Mouse (Mus musculus): ENCODE measurements around the gene Dlg2. TPM values are rescaled to one million over a fixed set of nuclear protein-coding genes. Genes with fewer than 3 reads are reported as not detected.

Dlg2 gene
- total and polyA plus RNA-seq, 2 experiments from 2014 or later = 26.3 to 169 TPM

- H3K4me2 ChIP-seq (ENCODE audit: low read depth) = no peak overlapping the region
- 35% methylated on average over 5 of the region's 5 CpGs for WGBS
- no peak for TF ChIP-seq CTCF (IDR thresholded peaks at IDR 0.05; ENCODE audit: low read depth)
- H3K27me3 ChIP-seq (ENCODE audit: insufficient read depth, low read length) = no peaks in the 10 kb centered on the region
- ATAC-seq = peak; percentile 92
- 0 out of 2 replicates have a peak, but pooled peaks cover 5% of the 10 kb centered on the region for H3K4me1 ChIP-seq (ENCODE audit: insufficient read depth)
- H3K36me3 ChIP-seq (ENCODE audit: insufficient read depth) = no peaks in the 10 kb centered on the region
- no peaks in the 10 kb centered on the region for H3K9me3 ChIP-seq (ENCODE audit: low read length)
- no peak overlapping the region for H3K4me3 ChIP-seq (ENCODE audit: low read depth, low read length)
- peak overlapping the region; percentile 30; the same call in 1 of the 2 replicates for H3K27ac ChIP-seq (ENCODE audit: low read depth, low read length)
- DNase-seq = peak; percentile 55
- H3K9ac ChIP-seq = no peak overlapping the region
Measured at GRCm38 (mm10) chr7:91862806-91863531, 1386.5 kb downstream of the Dlg2 start.

GRCm38 (mm10) chr7:91868919-91869318 lies 1392.4 kb downstream of the Dlg2 start:
- ATAC-seq = no peak
- H3K9me3 ChIP-seq (ENCODE audit: low read length) = no peaks in the 10 kb centered on the region
- no peaks in the 10 kb centered on the region for H3K4me1 ChIP-seq (ENCODE audit: insufficient read depth)
- DNase-seq = no peak
- H3K36me3 ChIP-seq (ENCODE audit: insufficient read depth) = no peaks in the 10 kb centered on the region
- no peak overlapping the region for H3K4me2 ChIP-seq (ENCODE audit: low read depth)
- no peak overlapping the region for H3K27ac ChIP-seq (ENCODE audit: low read depth, low read length)
- no peak overlapping the region for H3K9ac ChIP-seq
- no peak for TF ChIP-seq CTCF (IDR thresholded peaks at IDR 0.05; ENCODE audit: low read depth)
- 53% methylated on average over 1 of the region's 1 CpGs for WGBS
- H3K27me3 ChIP-seq (ENCODE audit: insufficient read depth, low read length) = no peaks in the 10 kb centered on the region
- H3K4me3 ChIP-seq (ENCODE audit: low read depth, low read length) = no peak overlapping the region

GRCm38 (mm10) chr7:91876831-91877230 lies 1400.4 kb downstream of the Dlg2 start:
- Histone ChIP-seq H3K9me3 (ENCODE audit: low read length) (no peaks in the 10 kb centered on the region), H3K27me3 (ENCODE audit: insufficient read depth, low read length) (no peaks in the 10 kb centered on the region), H3K4me2 (ENCODE audit: low read depth) (no peak overlapping the region), H3K27ac (ENCODE audit: low read depth, low read length) (no peak overlapping the region), H3K36me3 (ENCODE audit: insufficient read depth) (no peaks in the 10 kb centered on the region), H3K4me1 (ENCODE audit: insufficient read depth) (no peaks in the 10 kb centered on the region), H3K9ac (no peak overlapping the region), H3K4me3 (ENCODE audit: low read depth, low read length) (no peak overlapping the region)
- 15% methylated on average over 1 of the region's 1 CpGs for WGBS
- no peak for TF ChIP-seq CTCF (IDR thresholded peaks at IDR 0.05; ENCODE audit: low read depth)
- DNase-seq (no peak), ATAC-seq (no peak; the same call in 1 of the 2 replicates)

- no peaks in the 10 kb centered on the region for H3K27me3 ChIP-seq (ENCODE audit: insufficient read depth, low read length)
- H3K4me1 ChIP-seq (ENCODE audit: insufficient read depth) = no peaks in the 10 kb centered on the region
- TF ChIP-seq CTCF (IDR thresholded peaks at IDR 0.05; ENCODE audit: low read depth) = no peak
- H3K9ac ChIP-seq = no peak overlapping the region
- H3K4me3 ChIP-seq (ENCODE audit: low read depth, low read length) = no peak overlapping the region
- no peak overlapping the region for H3K4me2 ChIP-seq (ENCODE audit: low read depth)
- DNase-seq = no peak
- H3K27ac ChIP-seq (ENCODE audit: low read depth, low read length) = no peak overlapping the region
- WGBS = 85% methylated on average over 2 of the region's 2 CpGs
- H3K36me3 ChIP-seq (ENCODE audit: insufficient read depth) = no peaks in the 10 kb centered on the region
- no peaks in the 10 kb centered on the region for H3K9me3 ChIP-seq (ENCODE audit: low read length)
- ATAC-seq = no peak
Measured at GRCm38 (mm10) chr7:91877804-91878203, 1401.3 kb downstream of the Dlg2 start.

GRCm38 (mm10) chr7:91886336-91886735 lies 1409.9 kb downstream of the Dlg2 start:
- H3K4me2 ChIP-seq (ENCODE audit: low read depth) = no peak overlapping the region
- no peak for ATAC-seq

GRCm38 (mm10) chr7:91893991-91894390 lies 1417.5 kb downstream of the Dlg2 start:
- TF ChIP-seq CTCF (IDR thresholded peaks at IDR 0.05; ENCODE audit: low read depth) = no peak
- H3K36me3 ChIP-seq (ENCODE audit: insufficient read depth) = no peaks in the 10 kb centered on the region
- 75% methylated on average over 8 of the region's 8 CpGs for WGBS
- no peak for ATAC-seq
- no peak overlapping the region for H3K27ac ChIP-seq (ENCODE audit: low read depth, low read length)
- H3K4me1 ChIP-seq (ENCODE audit: insufficient read depth) = no peaks in the 10 kb centered on the region
- H3K27me3 ChIP-seq (ENCODE audit: insufficient read depth, low read length) = no peaks in the 10 kb centered on the region
- H3K9me3 ChIP-seq (ENCODE audit: low read length) = no peaks in the 10 kb centered on the region
- no peak overlapping the region for H3K9ac ChIP-seq
- H3K4me2 ChIP-seq (ENCODE audit: low read depth) = no peak overlapping the region
- H3K4me3 ChIP-seq (ENCODE audit: low read depth, low read length) = no peak overlapping the region
- DNase-seq = peak; percentile 18

More at GRCm38 (mm10) chr7:91886336-91886735, 1409.9 kb downstream of the Dlg2 start:
- 92% methylated on average over 10 of the region's 10 CpGs for WGBS
- no peak for DNase-seq
- TF ChIP-seq CTCF (IDR thresholded peaks at IDR 0.05; ENCODE audit: low read depth) = no peak
- no peaks in the 10 kb centered on the region for H3K9me3 ChIP-seq (ENCODE audit: low read length)
- no peak overlapping the region for H3K9ac ChIP-seq
- H3K4me3 ChIP-seq (ENCODE audit: low read depth, low read length) = no peak overlapping the region
- H3K27ac ChIP-seq (ENCODE audit: low read depth, low read length) = no peak overlapping the region
- no peaks in the 10 kb centered on the region for H3K36me3 ChIP-seq (ENCODE audit: insufficient read depth)
- H3K4me1 ChIP-seq (ENCODE audit: insufficient read depth) = no peaks in the 10 kb centered on the region
- H3K27me3 ChIP-seq (ENCODE audit: insufficient read depth, low read length) = no peaks in the 10 kb centered on the region

- Histone ChIP-seq H3K36me3 (ENCODE audit: insufficient read depth) (no peaks in the 10 kb centered on the region), H3K4me1 (ENCODE audit: insufficient read depth) (no peaks in the 10 kb centered on the region), H3K27me3 (ENCODE audit: insufficient read depth, low read length) (no peaks in the 10 kb centered on the region), H3K9ac (no peak overlapping the region), H3K27ac (ENCODE audit: low read depth, low read length) (no peak overlapping the region), H3K4me3 (ENCODE audit: low read depth, low read length) (no peak overlapping the region), H3K4me2 (ENCODE audit: low read depth) (no peak overlapping the region), H3K9me3 (ENCODE audit: low read length) (no peaks in the 10 kb centered on the region)
- DNase-seq (no peak), ATAC-seq (no peak)
- 53% methylated on average over 2 of the region's 2 CpGs for WGBS
- no peak for TF ChIP-seq CTCF (IDR thresholded peaks at IDR 0.05; ENCODE audit: low read depth)
Measured at GRCm38 (mm10) chr7:91896935-91897334, 1420.5 kb downstream of the Dlg2 start.
